Mouse (Mus musculus) bone marrow, adult 2 months (tissue): ENCODE measurements around the gene Ssu72.
"Not testable (repeated sequence)": the region's sequence is repeated elsewhere in the genome, so short reads cannot be mapped to it uniquely, and the experiment has no call there.

Source experiments
- CTCF ChIP-seq: fragments of 200-500 bp; IDR thresholded peaks from 2 replicates; pipeline ENCODE4 v1.5.1; 2011; ENCODE audit warnings: low read length, control low read depth; ENCODE audit not compliant: control insufficient read depth, insufficient read depth
- POLR2A ChIP-seq: fragments of 200-500 bp; IDR thresholded peaks from 2 replicates; pipeline ENCODE4 v1.6.1; 2011; ENCODE audit warnings: low read depth, mild to moderate bottlenecking, control low read depth, low read length, borderline replicate concordance; ENCODE audit not compliant: control insufficient read depth

DNA sequence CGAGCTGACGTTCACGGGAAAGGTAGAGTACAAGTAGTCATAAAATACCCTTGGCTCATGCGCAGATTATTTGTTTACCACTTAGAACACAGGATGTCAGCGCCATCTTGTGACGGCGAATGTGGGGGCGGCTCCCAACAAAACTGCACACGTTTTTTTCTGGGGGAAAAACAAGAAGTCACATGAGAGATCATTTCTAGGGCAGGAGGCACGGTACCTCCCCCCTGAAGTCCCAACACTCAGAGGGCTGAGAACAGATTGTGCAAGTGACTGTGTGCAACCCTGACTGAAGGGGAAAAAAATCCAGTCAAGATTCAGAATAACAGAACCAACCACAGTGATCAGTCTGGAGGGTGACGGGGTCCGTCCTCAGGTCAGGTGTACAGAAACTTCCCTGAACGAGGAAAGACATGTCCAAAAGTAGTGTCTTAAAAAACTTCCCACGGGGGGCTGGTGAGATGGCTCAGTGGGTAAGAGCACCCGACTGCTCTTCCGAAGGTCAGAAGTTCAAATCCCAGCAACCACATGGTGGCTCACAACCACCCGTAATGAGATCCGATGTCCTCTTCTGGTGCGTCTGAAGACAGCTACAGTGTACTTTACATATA lies 20.8 kb upstream of the Ssu72 start:
- not testable (repeated sequence) for TF ChIP-seq POLR2A, CTCF
